Mouse (Mus musculus): Measurements from ENCODE around the gene Tmem204.

DNA sequence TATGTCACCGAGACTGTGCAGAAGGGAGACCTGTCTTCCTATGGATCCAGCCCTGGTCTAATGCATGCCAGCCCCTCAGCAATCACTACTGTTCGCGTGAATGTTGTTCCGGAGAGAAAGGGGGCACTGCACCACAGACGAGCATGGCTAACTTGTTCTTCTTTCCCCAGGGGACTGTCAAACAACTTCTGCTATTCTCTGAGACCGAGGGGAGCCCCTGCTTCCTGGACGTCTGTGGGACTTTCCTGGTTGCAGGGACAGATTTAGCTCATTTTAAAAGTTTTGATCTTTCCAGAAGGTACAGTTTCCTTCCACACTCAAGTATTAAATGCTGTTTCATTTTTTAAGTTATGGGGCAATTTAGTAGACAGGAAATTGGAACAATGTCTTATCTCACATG is 38.5 kb downstream of the Tmem204 start:
- TF ChIP-seq POLR2A (IDR thresholded peaks at IDR 0.05; ENCODE audit: borderline replicate concordance, extremely low read depth, insufficient read depth, insufficient read length, poor library complexity, severe bottlenecking) (no peak), CTCF (IDR thresholded peaks at IDR 0.05; ENCODE audit: borderline replicate concordance, extremely low read depth, insufficient read depth, insufficient read length) (no peak)
